Mouse (Mus musculus): ENCODE data around the gene Grk5. TPM values are rescaled to one million over a fixed set of nuclear protein-coding genes. Genes with fewer than 3 reads are reported as not detected.

The Grk5 gene
- polyA plus RNA-seq, 1 experiment from 2014 or later = 1.5 TPM

Other genes with a start within 250 kb of the Grk5 start
- gene Nanos1, start 133.8 kb upstream of the Grk5 start, polyA plus RNA-seq (2015; fragmentation: Nextera tagmentation; extraction: Ambion mirVana) = 1.2 and 1.6 TPM in 2 replicates
- 160 and 162 TPM in 2 replicates for gene Eif3a, start 99.1 kb upstream of the Grk5 start, polyA plus RNA-seq (2015; fragmentation: Nextera tagmentation; extraction: Ambion mirVana)
- gene Fam45a, start 78.2 kb upstream of the Grk5 start, polyA plus RNA-seq (2015; fragmentation: Nextera tagmentation; extraction: Ambion mirVana) = 38.1 and 42.7 TPM in 2 replicates
- gene Sfxn4, start 28.3 kb upstream of the Grk5 start, polyA plus RNA-seq (2015; fragmentation: Nextera tagmentation; extraction: Ambion mirVana) = 13.6 and 14.6 TPM in 2 replicates
- 96.5 and 98.4 TPM in 2 replicates for gene Prdx3, start 15.2 kb upstream of the Grk5 start, polyA plus RNA-seq (2015; fragmentation: Nextera tagmentation; extraction: Ambion mirVana)

All from limb, embryonic 13.5 days (tissue).